Mouse (Mus musculus) bone marrow, adult 2 months (tissue): Measurements from ENCODE around the gene Akt2. TPM values are rescaled to one million over a fixed set of nuclear protein-coding genes. Genes with fewer than 3 reads are reported as not detected.
"Not testable (repeated sequence)": the region's sequence is repeated elsewhere in the genome, so short reads cannot be mapped to it uniquely, and the experiment has no call there.

Source experiments
- H3K27ac ChIP-seq: fragments of 200-500 bp; 2 replicates; pipeline ENCODE4 v1.5.1; 2012; ENCODE audit warnings: low read depth, mild to moderate bottlenecking, control low read depth, inconsistent platforms, low read length; ENCODE audit not compliant: control insufficient read depth, poor library complexity, insufficient read depth
- H3K4me1 ChIP-seq: fragments of 200-500 bp; 2 replicates; pipeline ENCODE4 v1.6.1; 2011; ENCODE audit warnings: low read length; ENCODE audit not compliant: control insufficient read depth, insufficient read depth
- H3K4me3 ChIP-seq: fragments of 200-500 bp; replicated peaks from 2 replicates; pipeline ENCODE3; 2011; ENCODE audit warnings: mild to moderate bottlenecking, low read depth, low read length, control low read depth; ENCODE audit not compliant: control insufficient read depth
- CTCF ChIP-seq: fragments of 200-500 bp; IDR thresholded peaks from 2 replicates; pipeline ENCODE4 v1.5.1; 2011; ENCODE audit warnings: low read length, control low read depth; ENCODE audit not compliant: control insufficient read depth, insufficient read depth
- POLR2A ChIP-seq: fragments of 200-500 bp; IDR thresholded peaks from 2 replicates; pipeline ENCODE4 v1.6.1; 2011; ENCODE audit warnings: low read depth, mild to moderate bottlenecking, control low read depth, low read length, borderline replicate concordance; ENCODE audit not compliant: control insufficient read depth
- WGBS: fragments of 180-500 bp; shearing (Covaris S2); methylation state at CpG from one replicate; pipeline ENCODE4 v1.1.7; 2018; 5-methylcytosine and 5-hydroxymethylcytosine counted together
- polyA plus RNA-seq: library from polyadenylated mRNA; stranded (reverse); fragments of >200 nt; gene quantifications from 2 replicates; pipeline ENCODE4 v1.2.4, GENCODE M21; 2011; ENCODE audit warnings: low replicate concordance; ENCODE audit not compliant: missing spikeins, insufficient read depth, insufficient read length

The Akt2 gene
- polyA plus RNA-seq, 1 experiment, result 71.2 TPM

DNA sequence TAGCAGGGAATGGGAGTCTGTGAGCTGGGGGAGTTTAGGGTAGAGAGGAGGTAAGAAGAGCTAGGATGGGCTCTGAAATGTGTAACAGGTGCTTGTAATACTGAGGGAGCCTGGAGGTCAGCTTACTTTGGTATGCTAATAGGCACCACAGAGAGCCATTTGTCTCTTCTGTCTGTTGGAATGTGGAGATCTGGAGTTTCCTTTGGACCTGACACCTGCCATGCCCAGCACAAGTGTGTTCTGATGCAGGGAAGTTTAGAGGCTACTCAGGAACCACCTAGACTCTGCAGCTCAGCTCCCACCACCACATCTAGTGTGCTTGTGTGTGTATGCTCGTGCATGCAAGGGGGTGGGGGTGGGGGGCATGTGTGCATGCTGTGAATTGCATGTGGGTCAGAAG lies 30.9 kb downstream of the Akt2 start:
- no peaks in the 10 kb centered on the region for H3K4me1 ChIP-seq
- no peak overlapping the region for H3K27ac ChIP-seq
- no peak overlapping the region for H3K4me3 ChIP-seq
- 79% methylated on average over 1 of the region's 1 CpGs for WGBS
- no peak for TF ChIP-seq CTCF
- TF ChIP-seq POLR2A, result no peak

DNA sequence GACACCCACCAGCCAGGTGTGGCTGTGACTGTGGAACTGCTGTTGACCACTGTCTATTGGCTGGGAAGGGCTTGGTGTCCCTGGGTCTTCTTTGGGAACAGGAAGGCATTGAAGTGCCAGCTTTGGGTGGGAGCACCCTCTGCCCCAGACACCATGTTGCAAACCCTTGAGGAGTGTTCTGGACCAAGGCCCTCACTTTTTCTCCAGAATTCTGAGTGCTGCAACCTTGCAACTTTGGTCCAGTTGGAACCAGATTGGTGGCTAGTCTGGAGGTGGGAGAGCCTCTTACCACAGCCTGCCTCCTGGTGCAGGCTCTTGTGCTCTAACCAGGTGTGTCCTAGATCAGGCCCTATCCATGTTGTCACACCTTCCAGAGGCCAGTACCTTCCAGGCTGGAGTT lies 33.6 kb downstream of the Akt2 start:
- Histone ChIP-seq H3K4me1 (no peaks in the 10 kb centered on the region), H3K27ac (no peak overlapping the region), H3K4me3 (no peak overlapping the region)
- TF ChIP-seq POLR2A (no peak), CTCF (no peak)

DNA sequence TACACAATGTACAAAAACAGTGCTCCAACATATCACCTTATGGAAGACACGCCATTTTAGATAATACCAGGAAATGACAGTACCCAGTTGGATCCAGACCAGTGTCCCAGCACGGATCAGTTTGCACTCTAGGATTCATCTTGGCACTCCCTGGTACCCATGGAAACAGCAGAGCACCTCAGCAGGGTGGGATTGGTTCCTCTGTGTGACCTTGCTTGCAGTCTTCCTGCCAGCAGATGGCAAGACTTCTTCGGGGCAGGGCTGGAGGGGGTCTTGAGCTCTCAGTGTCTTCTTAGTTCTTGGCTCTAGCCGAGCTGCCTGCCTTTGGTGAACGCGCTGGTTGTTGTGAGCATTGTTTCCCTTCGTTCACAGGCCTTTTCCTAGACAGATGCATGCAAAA lies 36.4 kb downstream of the Akt2 start:
- Histone ChIP-seq H3K4me3 (no peak overlapping the region), H3K4me1 (no peaks in the 10 kb centered on the region), H3K27ac (no peak overlapping the region)
- 90% methylated on average over 7 of the region's 7 CpGs for WGBS
- TF ChIP-seq CTCF, result no peak
- no peak for TF ChIP-seq POLR2A

DNA sequence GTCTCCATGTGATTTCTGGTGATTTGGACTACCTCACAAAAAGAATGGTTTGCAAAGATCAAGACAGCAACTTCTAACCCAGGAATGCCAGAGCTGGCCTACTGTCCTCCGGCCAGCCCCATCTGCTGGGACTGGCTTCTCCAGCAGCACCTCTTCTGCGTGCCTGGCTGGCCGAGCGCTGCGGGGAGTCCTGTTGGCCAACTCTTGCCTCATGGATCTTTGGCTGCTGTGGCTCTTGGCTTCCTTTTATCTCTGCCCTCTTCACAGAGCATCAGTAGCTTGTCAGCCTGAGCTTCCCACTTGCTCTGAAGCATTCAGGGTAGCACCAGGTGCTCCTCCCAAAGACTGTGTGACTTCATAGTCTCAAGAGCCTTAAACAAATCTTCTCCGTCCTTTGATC lies 36.8 kb downstream of the Akt2 start:
- TF ChIP-seq POLR2A (no peak), CTCF (no peak)
- Histone ChIP-seq H3K4me3 (no peak overlapping the region), H3K27ac (no peak overlapping the region), H3K4me1 (no peaks in the 10 kb centered on the region)
- 94% methylated on average over 6 of the region's 6 CpGs for WGBS

DNA sequence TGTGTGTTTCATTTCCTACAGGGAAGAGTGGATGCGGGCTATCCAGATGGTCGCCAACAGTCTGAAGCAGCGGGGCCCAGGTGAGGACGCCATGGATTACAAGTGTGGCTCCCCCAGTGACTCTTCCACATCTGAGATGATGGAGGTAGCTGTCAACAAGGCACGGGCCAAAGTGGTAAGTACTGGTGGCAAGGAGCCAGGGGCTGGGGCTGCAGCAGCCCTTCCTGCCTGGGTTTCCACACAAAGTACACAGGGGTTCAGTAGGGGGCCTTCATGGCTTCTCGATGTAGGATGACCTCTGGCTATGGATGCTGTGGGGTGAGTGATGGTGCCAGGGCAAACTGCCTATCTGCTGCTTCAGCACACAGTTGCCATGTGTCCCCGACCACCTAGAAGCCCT lies 37.5 kb downstream of the Akt2 start:
- 92% methylated on average over 7 of the region's 7 CpGs for WGBS
- not testable (repeated sequence) for H3K4me1 ChIP-seq, H3K4me3 ChIP-seq, H3K27ac ChIP-seq

DNA sequence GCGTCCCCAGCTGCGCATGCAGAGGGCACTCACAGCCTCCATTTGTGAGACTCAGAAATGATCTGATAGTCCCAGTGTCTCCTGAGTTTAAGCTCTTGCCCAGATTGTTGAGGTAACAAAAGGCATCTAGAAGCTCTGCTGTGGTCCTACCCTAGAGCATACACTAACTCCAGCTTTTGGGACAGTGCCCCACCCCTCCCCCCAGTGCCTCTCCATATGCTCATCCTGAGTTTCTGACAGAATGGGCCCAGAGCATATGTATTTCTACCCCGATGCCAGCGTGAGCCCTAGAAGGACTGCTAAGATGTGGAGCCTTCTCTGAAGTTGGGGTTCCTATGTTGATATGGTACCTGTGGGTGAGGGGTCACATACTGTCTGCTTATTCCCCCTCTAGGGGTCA lies 40.1 kb downstream of the Akt2 start:
- 97% methylated on average over 4 of the region's 4 CpGs for WGBS
- H3K4me1 ChIP-seq, result no peaks in the 10 kb centered on the region
- H3K4me3 ChIP-seq, result no peak overlapping the region
- no peak overlapping the region for H3K27ac ChIP-seq
- TF ChIP-seq CTCF (no peak), POLR2A (no peak)

DNA sequence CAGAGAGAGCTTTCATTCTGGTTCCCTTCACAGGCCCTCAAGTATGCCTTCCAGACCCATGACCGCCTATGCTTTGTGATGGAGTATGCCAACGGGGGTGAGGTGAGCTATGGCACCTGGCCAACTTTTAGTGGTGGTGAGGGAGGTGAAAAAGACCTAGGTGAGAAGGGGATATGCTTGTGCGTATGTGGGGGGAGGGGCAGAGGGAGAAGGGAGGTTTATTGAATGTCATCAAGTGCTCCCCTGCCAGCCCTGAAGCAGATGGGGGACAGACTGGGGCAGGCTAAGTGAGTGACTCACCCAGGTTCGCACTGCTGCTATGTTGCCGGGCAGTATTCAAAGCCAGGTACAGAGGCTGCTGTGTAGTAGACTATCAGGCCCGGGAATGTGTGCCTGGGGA lies 41.8 kb downstream of the Akt2 start:
- 87% methylated on average over 6 of the region's 6 CpGs for WGBS
- Histone ChIP-seq H3K27ac (no peak overlapping the region), H3K4me3 (no peak overlapping the region), H3K4me1 (no peaks in the 10 kb centered on the region)
- no peak for TF ChIP-seq CTCF
- TF ChIP-seq POLR2A, result no peak

DNA sequence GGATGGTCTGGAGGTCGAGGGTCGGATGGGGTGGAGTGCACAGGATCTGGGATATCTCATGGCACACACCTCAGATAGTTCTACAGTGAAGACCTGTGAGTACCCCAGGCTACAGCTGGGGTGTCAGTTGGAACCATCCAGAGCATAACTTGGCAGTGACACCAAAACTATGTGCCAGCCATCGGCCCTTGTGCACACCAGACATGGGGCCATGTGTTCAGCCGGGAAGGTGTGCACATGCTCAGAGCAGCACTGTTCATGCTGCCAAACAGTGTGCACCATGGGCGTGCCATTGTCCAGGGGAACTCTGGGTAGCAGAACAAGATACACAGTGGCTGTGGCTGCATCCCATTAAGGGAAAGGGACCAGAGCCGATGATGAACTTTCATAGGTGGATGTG lies 43.3 kb downstream of the Akt2 start:
- TF ChIP-seq CTCF, result no peak
- no peak for TF ChIP-seq POLR2A
- Histone ChIP-seq H3K4me3 (no peak overlapping the region), H3K27ac (no peak overlapping the region), H3K4me1 (no peaks in the 10 kb centered on the region)
- WGBS, result 89% methylated on average over 6 of the region's 6 CpGs

DNA sequence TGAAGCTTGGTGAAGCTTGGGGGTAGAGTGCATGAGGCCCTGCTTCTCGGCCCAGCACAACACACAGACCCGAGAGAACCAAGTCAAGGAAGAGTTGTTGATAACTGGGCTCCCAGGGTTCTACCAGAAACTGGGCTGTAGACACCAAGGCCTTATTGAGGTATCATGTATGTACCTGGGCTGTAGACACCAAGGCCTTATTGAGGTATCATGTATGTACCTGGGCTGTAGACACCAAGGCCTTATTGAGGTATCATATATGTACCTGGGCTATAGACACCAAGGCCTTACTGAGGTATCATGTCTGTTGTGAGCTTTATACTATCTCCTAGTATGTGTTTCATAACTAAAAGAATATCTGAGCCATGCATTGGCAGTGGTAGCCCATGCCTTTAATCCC lies 43.7 kb downstream of the Akt2 start:
- H3K4me1 ChIP-seq, H3K27ac ChIP-seq, H3K4me3 ChIP-seq: not testable (repeated sequence)
- WGBS, result 93% methylated on average over 2 of the region's 2 CpGs
